Mouse (Mus musculus): Measurements from ENCODE around the gene Des.

Gene Des

GRCm38 (mm10) chr1:75347279-75347678 is 12.8 kb upstream of the Des start:
- no peak for DNase-seq (ENCODE audit: low spot score)

DNA sequence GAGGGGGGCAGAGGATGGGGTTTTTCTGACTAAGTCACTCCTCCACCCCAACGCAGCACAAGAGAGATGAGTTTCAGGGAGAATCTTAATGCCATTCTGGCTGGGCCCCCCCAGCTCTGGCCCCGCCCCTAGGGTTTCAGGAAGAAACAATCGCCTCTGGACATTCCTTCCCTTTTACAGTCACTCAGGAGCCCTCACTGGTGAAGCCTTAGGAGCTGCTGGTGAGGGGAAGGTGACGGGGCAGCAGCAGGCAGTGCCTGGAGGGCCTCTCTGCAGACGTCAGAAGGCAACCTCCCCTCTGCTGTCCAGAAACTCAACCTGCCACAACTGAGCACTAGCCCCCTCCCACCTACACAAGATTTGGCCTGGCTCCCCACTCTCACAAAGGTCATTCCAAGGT is 10.9 kb upstream of the Des start:
- no peak for DNase-seq (ENCODE audit: low spot score)

DNA sequence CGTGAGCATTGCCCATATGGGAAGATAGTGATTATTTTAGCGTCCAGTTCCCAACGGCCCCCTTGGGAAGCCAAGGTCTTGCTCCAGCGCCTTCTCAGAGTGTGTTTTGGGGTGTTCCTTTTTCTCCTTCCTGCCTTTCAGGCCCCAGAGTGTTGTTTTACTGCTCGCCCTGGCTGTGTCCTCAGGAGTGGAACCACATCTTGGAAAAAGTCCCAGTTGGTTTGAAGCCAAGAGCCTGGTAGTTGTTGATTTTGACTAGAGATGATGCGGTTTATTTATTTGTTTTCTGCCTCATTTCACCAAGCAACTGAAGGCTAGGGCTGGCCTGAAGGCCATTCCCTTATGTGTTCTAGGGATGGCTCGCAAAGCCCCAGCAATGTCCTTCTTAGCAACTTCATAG is 2.9 kb upstream of the Des start:
- DNase-seq (ENCODE audit: low spot score), result peak; percentile 58

- no peak for DNase-seq (ENCODE audit: low spot score)
These were observed 2.1 kb upstream of the Des start for GRCm38 (mm10) chr1:75358009-75358408.

DNA sequence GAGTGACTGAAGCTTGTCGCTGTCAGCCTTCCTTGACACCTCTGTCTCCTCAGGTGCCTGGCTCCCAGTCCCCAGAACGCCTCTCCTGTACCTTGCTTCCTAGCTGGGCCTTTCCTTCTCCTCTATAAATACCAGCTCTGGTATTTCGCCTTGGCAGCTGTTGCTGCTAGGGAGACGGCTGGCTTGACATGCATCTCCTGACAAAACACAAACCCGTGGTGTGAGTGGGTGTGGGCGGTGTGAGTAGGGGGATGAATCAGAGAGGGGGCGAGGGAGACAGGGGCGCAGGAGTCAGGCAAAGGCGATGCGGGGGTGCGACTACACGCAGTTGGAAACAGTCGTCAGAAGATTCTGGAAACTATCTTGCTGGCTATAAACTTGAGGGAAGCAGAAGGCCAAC is 783 bp upstream of the Des start:
- no peak for DNase-seq (ENCODE audit: low spot score)

DNA sequence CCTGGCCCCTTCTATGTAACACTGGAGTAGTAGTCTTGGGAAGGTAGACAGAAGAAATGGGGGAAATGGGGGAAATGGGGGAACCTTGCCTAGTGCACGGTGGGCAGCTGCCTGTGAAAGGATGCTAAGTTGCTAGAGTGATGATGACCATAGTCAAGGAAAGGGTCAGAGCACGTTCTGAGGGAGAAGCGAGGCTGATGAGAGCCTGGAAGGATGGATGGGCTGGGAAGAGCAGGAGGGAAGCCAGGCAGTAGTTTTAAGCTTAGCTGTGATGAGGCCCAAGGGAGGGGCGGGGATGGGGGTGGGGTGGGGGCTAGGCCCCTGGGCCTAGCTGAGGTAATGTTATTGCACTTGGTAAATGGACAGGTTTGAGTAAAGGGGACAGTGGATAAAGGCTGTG is 994 bp downstream of the Des start:
- DNase-seq (ENCODE audit: low spot score), result no peak

- DNase-seq (ENCODE audit: low spot score), result no peak
These were observed 1.6 kb downstream of the Des start for GRCm38 (mm10) chr1:75361750-75362149.

DNA sequence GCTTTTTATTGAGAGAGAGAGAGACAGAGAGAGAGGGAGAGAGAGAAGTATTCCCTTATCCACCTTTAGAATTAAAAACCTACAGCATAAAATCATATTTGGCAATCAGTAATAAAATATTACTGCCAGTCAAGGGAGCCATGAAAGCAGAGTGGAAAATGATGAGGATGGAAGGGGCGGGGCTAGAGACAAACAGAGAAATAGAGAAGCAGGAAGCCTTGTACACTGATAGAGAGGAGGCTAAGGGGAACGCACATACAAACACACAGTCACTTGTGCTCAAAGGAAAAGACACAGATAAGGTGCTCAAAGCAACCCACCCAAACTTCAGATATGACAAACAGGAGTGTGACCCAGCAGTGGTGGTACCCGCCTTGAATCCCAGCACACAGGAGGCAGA is 3.7 kb downstream of the Des start:
- DNase-seq (ENCODE audit: low spot score), result no peak

DNA sequence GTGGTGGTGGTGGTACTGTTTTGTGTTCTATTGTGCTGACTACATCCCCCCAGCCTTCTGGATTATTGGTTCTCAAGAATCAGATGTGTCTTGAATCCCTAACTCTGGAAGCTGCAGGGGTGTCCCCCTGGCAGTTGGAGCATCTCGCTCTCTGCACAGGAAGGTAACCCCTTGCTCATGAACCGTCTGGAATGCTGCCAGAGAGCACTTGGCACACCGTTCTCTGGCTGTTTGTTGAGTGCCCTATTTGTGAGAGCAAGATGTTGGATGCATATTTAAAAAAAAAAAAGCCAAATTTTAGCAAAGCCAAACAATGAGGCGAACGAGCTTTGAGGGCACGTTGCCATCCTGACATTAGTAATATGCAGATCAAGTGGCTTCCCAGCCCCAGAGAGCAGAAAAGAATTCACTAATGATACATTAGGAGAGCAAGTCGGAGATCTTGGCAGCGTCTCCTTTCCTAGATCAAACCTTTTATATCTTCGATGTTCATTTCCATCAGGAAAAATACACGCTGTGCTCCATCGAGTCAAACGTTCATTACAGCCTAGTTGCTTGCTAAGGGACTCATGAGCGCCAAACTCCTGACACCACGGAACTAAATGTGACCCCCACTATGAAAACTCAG is 5.5 kb downstream of the Des start:
- DNase-seq (ENCODE audit: low spot score), result no peak

DNA sequence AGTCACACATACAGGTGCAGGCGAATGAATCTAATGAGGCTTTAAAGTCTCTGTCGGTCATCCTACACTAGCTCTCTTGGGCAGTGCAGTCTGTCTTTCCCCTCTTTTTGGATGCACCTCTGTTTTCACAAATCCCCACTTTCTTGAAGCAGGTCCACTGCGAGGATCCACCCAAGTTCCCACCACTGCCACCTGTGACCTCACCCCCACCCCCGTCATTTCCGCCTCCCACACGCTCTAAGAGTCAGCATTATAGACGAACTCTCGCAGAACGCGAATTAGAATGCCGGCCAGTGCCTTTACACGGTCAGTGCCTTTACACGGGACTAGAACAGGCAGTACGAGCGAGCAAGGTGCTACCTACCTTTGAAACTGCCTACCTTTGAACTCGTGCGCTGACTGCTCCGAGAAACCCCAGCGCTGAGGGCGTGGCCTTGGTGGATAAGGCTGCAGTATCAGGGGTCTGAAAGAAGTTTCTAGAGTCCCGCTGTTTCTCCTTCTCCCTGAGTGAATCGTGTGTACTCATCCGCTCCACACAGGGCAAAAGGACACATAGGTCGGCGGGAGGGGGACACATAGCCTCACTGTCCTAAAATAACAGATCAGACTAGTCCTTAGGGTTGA is 9.3 kb downstream of the Des start:
- DNase-seq (ENCODE audit: low spot score), result no peak

- DNase-seq (ENCODE audit: low spot score), result no peak
These were observed 10.0 kb downstream of the Des start for GRCm38 (mm10) chr1:75369984-75370660.

DNA sequence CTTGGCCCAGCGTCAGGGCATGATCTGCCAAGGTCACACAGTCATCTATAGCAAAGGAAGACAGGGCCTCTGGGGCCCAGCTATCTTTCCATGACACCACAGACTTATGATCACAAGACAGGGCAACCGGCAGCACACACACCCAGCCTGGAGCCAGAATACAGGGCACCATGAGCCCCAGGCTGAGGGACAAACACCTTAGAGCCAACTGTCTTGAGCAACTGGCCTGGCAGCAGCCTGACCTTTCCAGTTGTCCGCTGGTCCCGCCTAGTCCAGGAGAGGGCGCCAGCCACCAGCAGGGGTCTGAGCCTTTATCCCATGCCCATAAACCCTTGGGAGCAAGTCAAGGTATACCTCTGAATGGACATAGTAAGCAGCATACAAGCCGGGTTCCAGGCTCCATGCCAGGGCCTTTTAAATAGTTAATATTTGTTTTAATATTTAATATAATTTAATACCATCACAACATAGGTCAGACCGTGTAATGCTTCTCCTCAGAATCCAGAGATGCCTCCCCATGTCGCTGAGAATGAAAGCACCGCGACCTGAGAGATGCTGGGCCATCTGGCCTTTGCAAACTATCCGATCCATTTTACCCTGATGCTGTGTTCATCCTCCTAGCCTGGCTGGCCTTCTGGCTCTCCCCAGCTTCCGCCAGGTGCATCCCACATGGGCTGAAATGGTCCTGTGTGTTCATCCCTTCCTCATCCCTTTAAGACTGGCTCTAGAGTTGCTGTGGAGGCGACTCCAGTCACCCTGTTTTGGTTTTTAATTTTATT is 11.4 kb downstream of the Des start:
- peak; percentile 61 for DNase-seq (ENCODE audit: low spot score)

DNA sequence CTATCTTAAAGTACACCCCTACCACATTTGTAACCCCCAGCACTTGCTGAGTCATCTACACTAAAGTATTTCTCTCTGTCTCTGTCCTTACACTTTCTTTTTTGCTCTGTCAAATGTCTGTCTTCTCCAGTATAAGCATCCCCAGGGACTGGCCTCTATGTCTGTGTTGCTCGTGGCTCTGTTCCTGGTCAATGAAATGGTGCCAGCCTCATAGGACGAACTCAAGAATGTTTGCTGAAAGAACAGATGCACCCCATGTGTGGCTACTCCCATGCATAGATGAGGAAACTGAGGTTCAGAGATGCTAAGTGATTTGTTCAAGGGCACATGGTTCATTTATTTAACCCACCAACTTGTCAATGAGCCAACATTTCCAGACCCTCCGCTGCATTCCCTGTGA is 12.3 kb downstream of the Des start:
- DNase-seq (ENCODE audit: low spot score), result no peak

- no peak for DNase-seq (ENCODE audit: low spot score)
These were observed 13.1 kb downstream of the Des start for GRCm38 (mm10) chr1:75373276-75373675.

- no peak for DNase-seq (ENCODE audit: low spot score)
These were observed 15.1 kb downstream of the Des start, which contains the start of gene Speg for GRCm38 (mm10) chr1:75374950-75375936. Gene Speg (plus strand): TSS chr1:75375297.

GRCm38 (mm10) chr1:75379196-75379595 is 19.1 kb downstream of the Des start:
- DNase-seq (ENCODE audit: low spot score), result no peak

GRCm38 (mm10) chr1:75379931-75380330 is 19.8 kb downstream of the Des start:
- no peak for DNase-seq (ENCODE audit: low spot score)

DNA sequence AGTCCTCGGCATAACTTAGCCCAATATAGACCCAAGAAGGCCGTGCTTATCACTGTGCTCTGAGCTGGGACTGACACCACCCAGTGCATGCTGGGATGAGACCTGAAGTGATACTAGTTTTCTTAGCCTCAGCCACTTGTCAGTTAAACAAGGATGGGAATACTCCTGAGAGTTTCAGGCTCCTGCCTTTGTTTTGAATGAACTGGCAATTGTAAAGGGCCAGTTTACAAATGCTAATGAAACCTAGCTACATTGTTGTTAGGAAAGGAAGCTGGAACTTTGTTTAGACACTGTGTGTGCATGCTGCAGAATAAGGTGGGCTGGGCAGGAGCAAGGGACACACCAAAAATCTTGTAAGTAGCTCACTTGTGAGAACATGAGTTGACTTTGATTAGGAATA is 20.8 kb downstream of the Des start:
- DNase-seq (ENCODE audit: low spot score), result no peak

DNA sequence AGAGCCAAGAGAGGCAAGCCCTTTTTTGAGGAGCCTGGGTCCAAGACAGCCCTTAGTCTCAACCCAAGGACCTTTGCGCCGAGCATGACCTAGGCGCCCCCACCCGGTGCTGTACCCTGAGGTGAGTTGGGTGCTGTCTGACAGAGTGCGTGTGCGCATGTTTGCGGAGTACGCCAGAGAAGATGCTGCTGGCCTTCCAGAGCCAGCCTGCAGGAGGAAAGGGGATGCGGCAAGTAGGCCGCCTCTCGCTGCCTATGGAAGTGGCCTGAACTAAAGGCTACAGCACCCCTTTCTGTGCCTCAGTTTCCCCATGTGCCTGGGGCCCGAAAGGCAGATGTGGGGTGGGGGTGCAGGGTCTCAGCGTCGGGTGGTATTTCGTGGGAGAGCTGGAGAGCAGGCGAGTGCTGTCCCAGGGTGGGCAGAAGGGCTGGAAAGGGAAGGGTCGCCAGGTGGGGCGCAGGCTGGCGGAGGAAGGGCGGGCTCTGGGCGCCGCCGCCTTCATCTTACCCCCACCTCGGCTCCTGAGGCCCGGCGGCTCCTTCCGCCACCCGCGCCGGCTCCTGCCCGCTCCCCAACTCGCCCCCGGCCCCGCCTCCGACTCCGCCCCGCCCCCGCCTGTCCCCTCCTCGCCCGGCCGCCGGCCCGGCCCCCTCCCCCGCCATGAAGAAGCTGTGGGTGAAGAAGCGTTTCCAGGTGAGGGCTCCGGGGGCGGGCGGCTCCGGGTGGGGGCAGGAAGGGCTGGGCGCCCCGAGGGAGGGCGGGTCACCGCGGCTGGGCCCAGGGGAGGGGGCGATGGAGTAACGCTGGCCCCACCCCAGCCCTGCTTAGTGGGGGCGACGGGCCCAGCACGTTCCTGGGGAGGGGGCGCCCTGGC is 21.6 kb downstream of the Des start:
- no peak for DNase-seq (ENCODE audit: low spot score)

GRCm38 (mm10) chr1:75382356-75383071 is 22.4 kb downstream of the Des start:
- DNase-seq (ENCODE audit: low spot score), result no peak

All from ovary, postnatal 14 days (tissue).